Mouse (Mus musculus) embryonic facial prominence, embryonic 13.5 days (tissue): ENCODE results near the gene Snip1. TPM values are rescaled to one million over a fixed set of nuclear protein-coding genes. Genes with fewer than 3 reads are reported as not detected.

Source experiments
- ATAC-seq: fragments of 200-750 bp; cut with Nextera tagmentation; 2 replicates; pipeline ENCODE4 v1.8.0; 2017; ENCODE audit warnings: low read depth; ENCODE audit not compliant: insufficient number of reproducible peaks, insufficient read depth, low FRiP score, low TSS enrichment
- H3K27ac ChIP-seq: fragments of 300-500 bp; sonication (generic); 2 replicates; pipeline ENCODE4 v1.5.1; 2015; ENCODE audit warnings: moderate library complexity, mild to moderate bottlenecking, inconsistent platforms
- H3K27me3 ChIP-seq: fragments of 300-500 bp; sonication (generic); 2 replicates; pipeline ENCODE4 v1.6.1; 2015; ENCODE audit warnings: mild to moderate bottlenecking, inconsistent platforms
- H3K36me3 ChIP-seq: fragments of 300-500 bp; sonication (generic); 2 replicates; pipeline ENCODE4 v1.6.1; 2015; ENCODE audit warnings: mild to moderate bottlenecking, inconsistent platforms
- H3K4me1 ChIP-seq: fragments of 300-500 bp; sonication (generic); 2 replicates; pipeline ENCODE4 v1.6.1; 2015; ENCODE audit warnings: inconsistent platforms
- H3K4me2 ChIP-seq: fragments of 300-500 bp; sonication (generic); 2 replicates; pipeline ENCODE4 v1.6.1; 2015; ENCODE audit warnings: moderate library complexity, mild to moderate bottlenecking, inconsistent platforms
- H3K4me3 ChIP-seq: fragments of 300-500 bp; sonication (generic); 2 replicates; pipeline ENCODE4 v1.5.1; 2015; ENCODE audit warnings: mild to moderate bottlenecking, inconsistent platforms
- H3K9ac ChIP-seq: fragments of 300-500 bp; sonication (generic); 2 replicates; pipeline ENCODE4 v1.6.1; 2015; ENCODE audit warnings: mild to moderate bottlenecking, inconsistent platforms
- H3K9me3 ChIP-seq: fragments of 300-500 bp; sonication (generic); 2 replicates; pipeline ENCODE4 v1.6.1; 2016; ENCODE audit warnings: inconsistent platforms
- WGBS: fragments of 180-500 bp; shearing (Covaris S2); methylation state at CpG from one replicate; pipeline ENCODE4 v1.1.7; 2015; ENCODE audit warnings: mixed read lengths; 5-methylcytosine and 5-hydroxymethylcytosine counted together
- polyA plus RNA-seq: library from polyadenylated mRNA; unstranded; fragments of >200 nt; fragmentation: Nextera tagmentation; extraction: Ambion mirVana; gene quantifications from 2 replicates; pipeline ENCODE4 v1.2.1, GENCODE M21; 2015

Snip1 gene
- polyA plus RNA-seq, 1 experiment from 2014 or later = 32.9 TPM

GRCm38 (mm10) chr4:125101334-125101733, 34.9 kb downstream of the Snip1 start:
- Histone ChIP-seq H3K9ac (no peak overlapping the region), H3K4me1 (peaks cover 6% of the 10 kb centered on the region; the same call in 1 of the 2 replicates), H3K9me3 (no peaks in the 10 kb centered on the region), H3K36me3 (peaks cover 36% of the 10 kb centered on the region), H3K4me2 (no peak overlapping the region), H3K4me3 (no peak overlapping the region), H3K27ac (no peak overlapping the region), H3K27me3 (no peaks in the 10 kb centered on the region)
- ATAC-seq = no peak
- WGBS = 57% methylated on average over 13 of the region's 13 CpGs

GRCm38 (mm10) chr4:125105354-125105753, 38.9 kb downstream of the Snip1 start:
- WGBS = 91% methylated on average over 9 of the region's 9 CpGs
- no peak overlapping the region for H3K4me2 ChIP-seq
- no peak for ATAC-seq
- H3K36me3 ChIP-seq = peaks cover 56% of the 10 kb centered on the region
- H3K4me3 ChIP-seq = no peak overlapping the region
- no peaks in the 10 kb centered on the region for H3K27me3 ChIP-seq
- H3K9me3 ChIP-seq = no peaks in the 10 kb centered on the region
- no peaks in the 10 kb centered on the region for H3K4me1 ChIP-seq
- no peak overlapping the region for H3K9ac ChIP-seq
- no peak overlapping the region for H3K27ac ChIP-seq

GRCm38 (mm10) chr4:125114638-125115037, 48.2 kb downstream of the Snip1 start:
- ATAC-seq = 0 out of 2 replicates have a peak, but pooled peaks have one; percentile 33
- no peak overlapping the region; the same call in 1 of the 2 replicates for H3K4me2 ChIP-seq

GRCm38 (mm10) chr4:125115081-125115480, 48.6 kb downstream of the Snip1 start:
- Histone ChIP-seq H3K9ac (peak overlapping the region; percentile 53; the same call in 1 of the 2 replicates), H3K27me3 (no peaks in the 10 kb centered on the region), H3K4me1 (peaks cover 28% of the 10 kb centered on the region), H3K27ac (peak overlapping the region; percentile 29; the same call in 1 of the 2 replicates), H3K9me3 (no peaks in the 10 kb centered on the region), H3K4me3 (no peak overlapping the region), H3K4me2 (no peak overlapping the region), H3K36me3 (peaks cover 33% of the 10 kb centered on the region)
- 78% methylated on average over 4 of the region's 4 CpGs for WGBS
- no peak for ATAC-seq

More at GRCm38 (mm10) chr4:125114638-125115037, 48.2 kb downstream of the Snip1 start:
- 0 out of 2 replicates have a peak overlapping the region, but pooled peaks have one; percentile 39 for H3K27ac ChIP-seq
- H3K9me3 ChIP-seq = no peaks in the 10 kb centered on the region
- WGBS = 6% methylated on average over 6 of the region's 6 CpGs
- no peaks in the 10 kb centered on the region for H3K27me3 ChIP-seq
- peaks cover 33% of the 10 kb centered on the region for H3K36me3 ChIP-seq
- H3K4me3 ChIP-seq = no peak overlapping the region
- peaks cover 28% of the 10 kb centered on the region for H3K4me1 ChIP-seq
- H3K9ac ChIP-seq = peak overlapping the region; percentile 53; the same call in 1 of the 2 replicates

GRCm38 (mm10) chr4:125115710-125116089, 49.2 kb downstream of the Snip1 start:
- no peaks in the 10 kb centered on the region for H3K27me3 ChIP-seq
- H3K9ac ChIP-seq = no peak overlapping the region
- 25% methylated on average over 6 of the region's 6 CpGs for WGBS
- no peak overlapping the region for H3K4me2 ChIP-seq
- H3K36me3 ChIP-seq = peaks cover 32% of the 10 kb centered on the region
- no peak; the same call in 1 of the 2 replicates for ATAC-seq
- peaks cover 28% of the 10 kb centered on the region for H3K4me1 ChIP-seq
- H3K27ac ChIP-seq = peak overlapping the region; percentile 44; the same call in 1 of the 2 replicates
- no peak overlapping the region for H3K4me3 ChIP-seq
- no peaks in the 10 kb centered on the region for H3K9me3 ChIP-seq

GRCm38 (mm10) chr4:125116090-125116861, 49.8 kb downstream of the Snip1 start:
- no peaks in the 10 kb centered on the region for H3K27me3 ChIP-seq
- H3K27ac ChIP-seq = peak overlapping the region; percentile 44; the same call in 1 of the 2 replicates
- ATAC-seq = no peak

GRCm38 (mm10) chr4:125116929-125117328, 50.5 kb downstream of the Snip1 start:
- WGBS = 77% methylated on average over 13 of the region's 13 CpGs

More at GRCm38 (mm10) chr4:125116090-125116861, 49.8 kb downstream of the Snip1 start:
- Histone ChIP-seq H3K36me3 (peaks cover 29% of the 10 kb centered on the region), H3K4me3 (no peak overlapping the region), H3K4me2 (no peak overlapping the region), H3K9me3 (no peaks in the 10 kb centered on the region), H3K4me1 (peaks cover 28% of the 10 kb centered on the region), H3K9ac (no peak overlapping the region)
- 66% methylated on average over 9 of the region's 9 CpGs for WGBS

GRCm38 (mm10) chr4:125117902-125118320, 51.4 kb downstream of the Snip1 start:
- H3K36me3 ChIP-seq = peaks cover 17% of the 10 kb centered on the region; the same call in 1 of the 2 replicates
- H3K9ac ChIP-seq = no peak overlapping the region
- no peaks in the 10 kb centered on the region for H3K9me3 ChIP-seq
- H3K27me3 ChIP-seq = no peaks in the 10 kb centered on the region
- no peak overlapping the region for H3K27ac ChIP-seq
- H3K4me1 ChIP-seq = peaks cover 36% of the 10 kb centered on the region
- no peak for ATAC-seq
- no peak overlapping the region for H3K4me3 ChIP-seq
- WGBS = 82% methylated on average over 7 of the region's 7 CpGs
- no peak overlapping the region for H3K4me2 ChIP-seq

More at GRCm38 (mm10) chr4:125116929-125117328, 50.5 kb downstream of the Snip1 start:
- Histone ChIP-seq H3K9ac (no peak overlapping the region), H3K27ac (no peak overlapping the region), H3K9me3 (no peaks in the 10 kb centered on the region), H3K4me1 (peaks cover 28% of the 10 kb centered on the region), H3K4me2 (no peak overlapping the region), H3K36me3 (peaks cover 22% of the 10 kb centered on the region), H3K27me3 (no peaks in the 10 kb centered on the region), H3K4me3 (no peak overlapping the region)
- no peak for ATAC-seq

GRCm38 (mm10) chr4:125119070-125119469, 52.6 kb downstream of the Snip1 start:
- WGBS = 26% methylated on average over 10 of the region's 10 CpGs
- no peak for ATAC-seq
- H3K4me1 ChIP-seq = peaks cover 46% of the 10 kb centered on the region
- H3K27me3 ChIP-seq = no peaks in the 10 kb centered on the region
- peaks cover 17% of the 10 kb centered on the region; the same call in 1 of the 2 replicates for H3K36me3 ChIP-seq
- no peak overlapping the region for H3K9ac ChIP-seq
- no peaks in the 10 kb centered on the region for H3K9me3 ChIP-seq
- no peak overlapping the region for H3K27ac ChIP-seq
- no peak overlapping the region for H3K4me2 ChIP-seq
- H3K4me3 ChIP-seq = no peak overlapping the region

GRCm38 (mm10) chr4:125119721-125120120, 53.2 kb downstream of the Snip1 start:
- no peak overlapping the region for H3K4me3 ChIP-seq
- H3K27ac ChIP-seq = no peak overlapping the region
- no peak overlapping the region for H3K4me2 ChIP-seq
- 89% methylated on average over 11 of the region's 11 CpGs for WGBS
- no peaks in the 10 kb centered on the region for H3K9me3 ChIP-seq
- no peaks in the 10 kb centered on the region for H3K27me3 ChIP-seq
- peaks cover 17% of the 10 kb centered on the region; the same call in 1 of the 2 replicates for H3K36me3 ChIP-seq
- no peak overlapping the region for H3K9ac ChIP-seq
- no peak for ATAC-seq
- peaks cover 47% of the 10 kb centered on the region for H3K4me1 ChIP-seq

GRCm38 (mm10) chr4:125122431-125123278, 56.2 kb downstream of the Snip1 start:
- no peak overlapping the region for H3K4me2 ChIP-seq
- WGBS = 18% methylated on average over 16 of the region's 16 CpGs
- H3K4me3 ChIP-seq = no peak overlapping the region
- H3K27me3 ChIP-seq = peaks cover 18% of the 10 kb centered on the region
- peaks cover 17% of the 10 kb centered on the region; the same call in 1 of the 2 replicates for H3K36me3 ChIP-seq
- H3K9ac ChIP-seq = peak overlapping the region; percentile 46; the same call in 1 of the 2 replicates
- H3K4me1 ChIP-seq = peaks cover 38% of the 10 kb centered on the region
- no peak for ATAC-seq
- peak overlapping the region; percentile 16; the same call in 1 of the 2 replicates for H3K27ac ChIP-seq
- H3K9me3 ChIP-seq = no peaks in the 10 kb centered on the region
